Mouse (Mus musculus): Measurements from ENCODE around the gene Eif3f. TPM values are rescaled to one million over a fixed set of nuclear protein-coding genes. Genes with fewer than 3 reads are reported as not detected.

Eif3f gene
- polyA plus RNA-seq, 1 experiment: 191 TPM

- H3K36me3 ChIP-seq (ENCODE audit: control insufficient read depth, insufficient read depth): no peaks in the 10 kb centered on the region
- no peaks in the 10 kb centered on the region for H3K27me3 ChIP-seq (ENCODE audit: control insufficient read depth, insufficient read depth, insufficient read length)
- TF ChIP-seq MYOD1 (IDR thresholded peaks at IDR 0.05; ENCODE audit: control insufficient read depth, insufficient read length, low read depth) (no peak), CEBPB (IDR thresholded peaks at IDR 0.05; ENCODE audit: low read depth) (no peak), CTCF (IDR thresholded peaks at IDR 0.05; ENCODE audit: control insufficient read depth, insufficient read depth, insufficient read length) (no peak), MYOG (IDR thresholded peaks at IDR 0.05; ENCODE audit: control insufficient read depth, extremely low read depth, insufficient read length) (no peak), MAX (IDR thresholded peaks at IDR 0.05) (no peak), FOSL1 (IDR thresholded peaks at IDR 0.05; ENCODE audit: insufficient read depth, low read length, poor library complexity, severe bottlenecking) (no peak), USF1 (IDR thresholded peaks at IDR 0.05; ENCODE audit: low read depth) (no peak)
- H3K4me3 ChIP-seq (ENCODE audit: insufficient read depth, poor library complexity, severe bottlenecking): no peak overlapping the region
- H3ac ChIP-seq (ENCODE audit: control insufficient read depth, insufficient read length, low read depth): no peak overlapping the region
- H3K79me3 ChIP-seq (ENCODE audit: low read depth): no peaks in the 10 kb centered on the region
- no peaks in the 10 kb centered on the region for H3K79me2 ChIP-seq (ENCODE audit: control insufficient read depth, insufficient read depth)
These were observed 5.7 kb upstream of the Eif3f start for GRCm38 (mm10) chr7:108928280-108929188.

- Histone ChIP-seq H3ac (ENCODE audit: control insufficient read depth, insufficient read length, low read depth) (no peak within 1 kb of the TSS), H3K4me3 (ENCODE audit: insufficient read depth, poor library complexity, severe bottlenecking) (no peak within 1 kb of the TSS)
- TF ChIP-seq MYOG (IDR thresholded peaks at IDR 0.05; ENCODE audit: control insufficient read depth, extremely low read depth, insufficient read length): no peak
These were observed 4.4 kb upstream of the Eif3f start, which contains the start of gene Nlrp10 for GRCm38 (mm10) chr7:108929726-108930393. Nlrp10 (minus strand) TSS chr7:108930178.

DNA sequence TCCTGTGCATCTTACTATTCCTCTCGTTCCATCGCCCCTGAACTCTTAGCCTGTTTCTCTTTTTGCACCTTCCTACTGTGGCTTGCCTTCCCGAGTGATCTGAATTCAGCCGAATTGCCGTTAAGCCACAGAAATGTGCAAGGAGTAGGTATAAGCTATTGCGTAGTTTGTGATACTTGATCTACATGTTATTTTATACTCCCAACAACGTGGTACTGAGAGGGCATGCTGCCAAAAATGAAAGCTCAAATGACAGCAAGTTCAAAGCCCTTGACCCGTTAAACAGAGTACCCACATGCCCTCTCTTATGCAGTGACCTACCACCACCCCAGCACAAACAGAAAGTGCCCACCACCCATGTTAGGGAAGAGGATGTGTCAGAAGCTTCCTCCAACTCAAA is 619 bp downstream of the Eif3f start:
- peak overlapping the region; percentile 79 for H3K4me3 ChIP-seq (ENCODE audit: insufficient read depth, poor library complexity, severe bottlenecking)
- peaks cover 31% of the 10 kb centered on the region for H3K79me3 ChIP-seq (ENCODE audit: low read depth)
- no peaks in the 10 kb centered on the region for H3K27me3 ChIP-seq (ENCODE audit: control insufficient read depth, insufficient read depth, insufficient read length)
- H3K36me3 ChIP-seq (ENCODE audit: control insufficient read depth, insufficient read depth): peaks cover 35% of the 10 kb centered on the region
- TF ChIP-seq CEBPB (IDR thresholded peaks at IDR 0.05; ENCODE audit: low read depth) (no peak), MYOD1 (IDR thresholded peaks at IDR 0.05; ENCODE audit: control insufficient read depth, insufficient read length, low read depth) (no peak), FOSL1 (IDR thresholded peaks at IDR 0.05; ENCODE audit: insufficient read depth, low read length, poor library complexity, severe bottlenecking) (no peak), MAX (IDR thresholded peaks at IDR 0.05) (no peak), USF1 (IDR thresholded peaks at IDR 0.05; ENCODE audit: low read depth) (no peak), MYOG (IDR thresholded peaks at IDR 0.05; ENCODE audit: control insufficient read depth, extremely low read depth, insufficient read length) (no peak), CTCF (IDR thresholded peaks at IDR 0.05; ENCODE audit: control insufficient read depth, insufficient read depth, insufficient read length) (no peak)
- H3ac ChIP-seq (ENCODE audit: control insufficient read depth, insufficient read length, low read depth): peak overlapping the region; percentile 99
- peaks cover 40% of the 10 kb centered on the region for H3K79me2 ChIP-seq (ENCODE audit: control insufficient read depth, insufficient read depth)

More at GRCm38 (mm10) chr7:108929726-108930393, 4.4 kb upstream of the Eif3f start, which contains the start of gene Nlrp10:
- Histone ChIP-seq H3K27me3 (ENCODE audit: control insufficient read depth, insufficient read depth, insufficient read length) (no peaks in the 10 kb centered on the region), H3K79me2 (ENCODE audit: control insufficient read depth, insufficient read depth) (peaks cover 5% of the 10 kb centered on the region), H3K36me3 (ENCODE audit: control insufficient read depth, insufficient read depth) (no peaks in the 10 kb centered on the region), H3K79me3 (ENCODE audit: low read depth) (peaks cover 3% of the 10 kb centered on the region)

GRCm38 (mm10) chr7:108935411-108935810 is 1.2 kb downstream of the Eif3f start:
- Histone ChIP-seq H3K36me3 (ENCODE audit: control insufficient read depth, insufficient read depth) (peaks cover 40% of the 10 kb centered on the region), H3ac (ENCODE audit: control insufficient read depth, insufficient read length, low read depth) (peak overlapping the region; percentile 40), H3K79me3 (ENCODE audit: low read depth) (peaks cover 31% of the 10 kb centered on the region), H3K4me3 (ENCODE audit: insufficient read depth, poor library complexity, severe bottlenecking) (peak overlapping the region; percentile 79), H3K79me2 (ENCODE audit: control insufficient read depth, insufficient read depth) (peaks cover 40% of the 10 kb centered on the region), H3K27me3 (ENCODE audit: control insufficient read depth, insufficient read depth, insufficient read length) (no peaks in the 10 kb centered on the region)
- no peak for TF ChIP-seq CTCF (IDR thresholded peaks at IDR 0.05; ENCODE audit: control insufficient read depth, insufficient read depth, insufficient read length)
- TF ChIP-seq CEBPB (IDR thresholded peaks at IDR 0.05; ENCODE audit: low read depth): no peak
- no peak for TF ChIP-seq USF1 (IDR thresholded peaks at IDR 0.05; ENCODE audit: low read depth)
- no peak for TF ChIP-seq MYOG (IDR thresholded peaks at IDR 0.05; ENCODE audit: control insufficient read depth, extremely low read depth, insufficient read length)
- no peak for TF ChIP-seq MYOD1 (IDR thresholded peaks at IDR 0.05; ENCODE audit: control insufficient read depth, insufficient read length, low read depth)
- TF ChIP-seq MAX (IDR thresholded peaks at IDR 0.05): no peak
- no peak for TF ChIP-seq FOSL1 (IDR thresholded peaks at IDR 0.05; ENCODE audit: insufficient read depth, low read length, poor library complexity, severe bottlenecking)

GRCm38 (mm10) chr7:108936591-108936990 is 2.4 kb downstream of the Eif3f start:
- Histone ChIP-seq H3K79me2 (ENCODE audit: control insufficient read depth, insufficient read depth) (peaks cover 40% of the 10 kb centered on the region), H3K36me3 (ENCODE audit: control insufficient read depth, insufficient read depth) (peaks cover 50% of the 10 kb centered on the region), H3K27me3 (ENCODE audit: control insufficient read depth, insufficient read depth, insufficient read length) (no peaks in the 10 kb centered on the region), H3K4me3 (ENCODE audit: insufficient read depth, poor library complexity, severe bottlenecking) (no peak overlapping the region), H3ac (ENCODE audit: control insufficient read depth, insufficient read length, low read depth) (no peak overlapping the region), H3K79me3 (ENCODE audit: low read depth) (peaks cover 31% of the 10 kb centered on the region)
- TF ChIP-seq FOSL1 (IDR thresholded peaks at IDR 0.05; ENCODE audit: insufficient read depth, low read length, poor library complexity, severe bottlenecking) (no peak), MAX (IDR thresholded peaks at IDR 0.05) (no peak), MYOG (IDR thresholded peaks at IDR 0.05; ENCODE audit: control insufficient read depth, extremely low read depth, insufficient read length) (no peak), USF1 (IDR thresholded peaks at IDR 0.05; ENCODE audit: low read depth) (no peak), CEBPB (IDR thresholded peaks at IDR 0.05; ENCODE audit: low read depth) (no peak), CTCF (IDR thresholded peaks at IDR 0.05; ENCODE audit: control insufficient read depth, insufficient read depth, insufficient read length) (no peak), MYOD1 (IDR thresholded peaks at IDR 0.05; ENCODE audit: control insufficient read depth, insufficient read length, low read depth) (no peak)
